Mouse (Mus musculus): ENCODE measurements around the gene Zfp114. TPM values are rescaled to one million over a fixed set of nuclear protein-coding genes. Genes with fewer than 3 reads are reported as not detected.

Zfp114 gene
- polyA plus RNA-seq (2012; ENCODE audit: insufficient read depth, insufficient read length, low replicate concordance, missing spikeins), result not detected in 2 replicates

GRCm38 (mm10) chr7:24174618-24175336 is at the start of gene Zfp114:
TSS of gene Zfp114 (plus strand) at chr7:24175060.
- WGBS, result 8% methylated on average over 23 of the region's 23 CpGs
- no peak for TF ChIP-seq CTCF (IDR thresholded peaks at IDR 0.05; ENCODE audit: insufficient read depth, low read depth, low read length)
- 0 out of 2 replicates have a peak, but pooled peaks have one; percentile 14 for TF ChIP-seq POLR2A (IDR thresholded peaks at IDR 0.05; ENCODE audit: insufficient read depth, low read depth, low read length)
- H3K4me1 ChIP-seq (ENCODE audit: control insufficient read depth, insufficient read depth, low read length), result no peaks in the 10 kb centered on the region
- H3K27ac ChIP-seq (ENCODE audit: insufficient read depth, low read depth, low read length), result peak within 1 kb of the TSS; percentile 71; the same call in 1 of the 2 replicates
- H3K4me3 ChIP-seq (ENCODE audit: insufficient read depth, low read depth, low read length), result peak within 1 kb of the TSS; percentile 93

- Histone ChIP-seq H3K27ac (ENCODE audit: insufficient read depth, low read depth, low read length) (no peak overlapping the region), H3K4me3 (ENCODE audit: insufficient read depth, low read depth, low read length) (peak overlapping the region; percentile 33), H3K4me1 (ENCODE audit: control insufficient read depth, insufficient read depth, low read length) (peaks cover 5% of the 10 kb centered on the region; the same call in 1 of the 2 replicates)
- TF ChIP-seq POLR2A (IDR thresholded peaks at IDR 0.05; ENCODE audit: insufficient read depth, low read depth, low read length) (no peak), CTCF (IDR thresholded peaks at IDR 0.05; ENCODE audit: insufficient read depth, low read depth, low read length) (no peak)
- 15% methylated on average over 6 of the region's 6 CpGs for WGBS
These were observed 41.4 kb upstream of the Zfp114 start for GRCm38 (mm10) chr7:24133425-24133995.

- no peak for TF ChIP-seq CTCF (IDR thresholded peaks at IDR 0.05; ENCODE audit: insufficient read depth, low read depth, low read length)
- peak; percentile 86 for TF ChIP-seq POLR2A (IDR thresholded peaks at IDR 0.05; ENCODE audit: insufficient read depth, low read depth, low read length)
- Histone ChIP-seq H3K4me3 (ENCODE audit: insufficient read depth, low read depth, low read length) (peak within 1 kb of the TSS; percentile 63), H3K27ac (ENCODE audit: insufficient read depth, low read depth, low read length) (no peak within 1 kb of the TSS), H3K4me1 (ENCODE audit: control insufficient read depth, insufficient read depth, low read length) (peaks cover 5% of the 10 kb centered on the region; the same call in 1 of the 2 replicates)
- WGBS, result 2% methylated on average over 32 of the region's 32 CpGs
These were observed 40.6 kb upstream of the Zfp114 start, which contains the start of gene Zfp235 for GRCm38 (mm10) chr7:24133996-24134828. TSS of gene Zfp235 (plus strand) at chr7:24134169.

- no peak overlapping the region for H3K27ac ChIP-seq (ENCODE audit: insufficient read depth, low read depth, low read length)
- WGBS, result 89% methylated on average over 6 of the region's 6 CpGs
These were observed 32.3 kb upstream of the Zfp114 start for GRCm38 (mm10) chr7:24142566-24142965.

GRCm38 (mm10) chr7:24153272-24153671 is 21.6 kb upstream of the Zfp114 start:
- no peak overlapping the region for H3K4me3 ChIP-seq (ENCODE audit: insufficient read depth, low read depth, low read length)
- WGBS, result 18% methylated on average over 1 of the region's 1 CpGs
- no peaks in the 10 kb centered on the region for H3K4me1 ChIP-seq (ENCODE audit: control insufficient read depth, insufficient read depth, low read length)
- no peak overlapping the region for H3K27ac ChIP-seq (ENCODE audit: insufficient read depth, low read depth, low read length)
- TF ChIP-seq POLR2A (IDR thresholded peaks at IDR 0.05; ENCODE audit: insufficient read depth, low read depth, low read length) (no peak), CTCF (IDR thresholded peaks at IDR 0.05; ENCODE audit: insufficient read depth, low read depth, low read length) (no peak)

More at GRCm38 (mm10) chr7:24142566-24142965, 32.3 kb upstream of the Zfp114 start:
- Histone ChIP-seq H3K4me1 (ENCODE audit: control insufficient read depth, insufficient read depth, low read length) (no peaks in the 10 kb centered on the region), H3K4me3 (ENCODE audit: insufficient read depth, low read depth, low read length) (no peak overlapping the region)
- TF ChIP-seq POLR2A (IDR thresholded peaks at IDR 0.05; ENCODE audit: insufficient read depth, low read depth, low read length) (no peak), CTCF (IDR thresholded peaks at IDR 0.05; ENCODE audit: insufficient read depth, low read depth, low read length) (no peak)

- 52% methylated on average over 4 of the region's 4 CpGs for WGBS
- Histone ChIP-seq H3K27ac (ENCODE audit: insufficient read depth, low read depth, low read length) (no peak overlapping the region), H3K4me1 (ENCODE audit: control insufficient read depth, insufficient read depth, low read length) (no peaks in the 10 kb centered on the region), H3K4me3 (ENCODE audit: insufficient read depth, low read depth, low read length) (no peak overlapping the region)
- no peak for TF ChIP-seq CTCF (IDR thresholded peaks at IDR 0.05; ENCODE audit: insufficient read depth, low read depth, low read length)
- TF ChIP-seq POLR2A (IDR thresholded peaks at IDR 0.05; ENCODE audit: insufficient read depth, low read depth, low read length), result no peak
These were observed 2.7 kb upstream of the Zfp114 start for GRCm38 (mm10) chr7:24172191-24172590.

- 48% methylated on average over 6 of the region's 6 CpGs for WGBS
- H3K4me1 ChIP-seq (ENCODE audit: control insufficient read depth, insufficient read depth, low read length), result no peaks in the 10 kb centered on the region
- H3K4me3 ChIP-seq (ENCODE audit: insufficient read depth, low read depth, low read length), result peak overlapping the region; percentile 93
- TF ChIP-seq POLR2A (IDR thresholded peaks at IDR 0.05; ENCODE audit: insufficient read depth, low read depth, low read length), result no peak
- TF ChIP-seq CTCF (IDR thresholded peaks at IDR 0.05; ENCODE audit: insufficient read depth, low read depth, low read length), result no peak
- H3K27ac ChIP-seq (ENCODE audit: insufficient read depth, low read depth, low read length), result no peak overlapping the region
These were observed 464 bp downstream of the Zfp114 start for GRCm38 (mm10) chr7:24175337-24175711.

- 65% methylated on average over 1 of the region's 1 CpGs for WGBS
- TF ChIP-seq POLR2A (IDR thresholded peaks at IDR 0.05; ENCODE audit: insufficient read depth, low read depth, low read length), result no peak
- TF ChIP-seq CTCF (IDR thresholded peaks at IDR 0.05; ENCODE audit: insufficient read depth, low read depth, low read length), result no peak
- Histone ChIP-seq H3K4me3 (ENCODE audit: insufficient read depth, low read depth, low read length) (no peak overlapping the region), H3K4me1 (ENCODE audit: control insufficient read depth, insufficient read depth, low read length) (no peaks in the 10 kb centered on the region), H3K27ac (ENCODE audit: insufficient read depth, low read depth, low read length) (no peak overlapping the region)
These were observed 12.8 kb downstream of the Zfp114 start for GRCm38 (mm10) chr7:24187611-24188010.
